Mouse (Mus musculus): ENCODE measurements at regions not wholly inside any gene's neighbourhood (a gene's known extent, or its start where the extent isn't known, plus 50 kb on each side); places are given as distances from the start of the nearest gene placed in this dataset.
"Not testable (repeated sequence)": the region's sequence is repeated elsewhere in the genome, so short reads cannot be mapped to it uniquely, and the experiment has no call there.

GRCm38 (mm10) chr8:109320955-109321354 lies 172.9 kb upstream of the Pmfbp1 start:
- no peak for DNase-seq

GRCm38 (mm10) chr8:109323351-109323750 lies 170.5 kb upstream of the Pmfbp1 start:
- DNase-seq: no peak

- DNase-seq: no peak
Measured at GRCm38 (mm10) chr8:109324241-109324640, 169.6 kb upstream of the Pmfbp1 start.

- DNase-seq: no peak
Measured at GRCm38 (mm10) chr8:109336203-109336602, 157.6 kb upstream of the Pmfbp1 start.

- no peak for DNase-seq
Measured at GRCm38 (mm10) chr8:109338220-109338835, 155.5 kb upstream of the Pmfbp1 start.

GRCm38 (mm10) chr8:109340647-109341046 lies 153.2 kb upstream of the Pmfbp1 start:
- not testable (repeated sequence) for DNase-seq

- no peak for DNase-seq
Measured at GRCm38 (mm10) chr8:109355168-109355567, 138.7 kb upstream of the Pmfbp1 start.

- no peak for DNase-seq
Measured at GRCm38 (mm10) chr8:109359396-109360051, 134.3 kb upstream of the Pmfbp1 start.

- no peak for DNase-seq
Measured at GRCm38 (mm10) chr8:109360081-109360715, 133.6 kb upstream of the Pmfbp1 start.

GRCm38 (mm10) chr8:109360904-109361303 lies 132.9 kb upstream of the Pmfbp1 start:
- no peak for DNase-seq

GRCm38 (mm10) chr8:109361575-109362361 lies 132.1 kb upstream of the Pmfbp1 start:
- DNase-seq: no peak

GRCm38 (mm10) chr8:109363185-109363845 lies 130.5 kb upstream of the Pmfbp1 start:
- no peak for DNase-seq

GRCm38 (mm10) chr8:109373977-109374376 lies 119.8 kb upstream of the Pmfbp1 start:
- DNase-seq: no peak

- DNase-seq: no peak
Measured at GRCm38 (mm10) chr8:109384881-109385280, 108.9 kb upstream of the Pmfbp1 start.

- DNase-seq: no peak
Measured at GRCm38 (mm10) chr8:109395133-109395855, 98.5 kb upstream of the Pmfbp1 start.

- DNase-seq: no peak
Measured at GRCm38 (mm10) chr8:109399616-109400015, 94.2 kb upstream of the Pmfbp1 start.

GRCm38 (mm10) chr8:109400192-109400591 lies 93.6 kb upstream of the Pmfbp1 start:
- DNase-seq: no peak

GRCm38 (mm10) chr8:109407913-109408312 lies 85.9 kb upstream of the Pmfbp1 start:
- DNase-seq: no peak

- no peak for DNase-seq
Measured at GRCm38 (mm10) chr8:109410531-109410930, 83.3 kb upstream of the Pmfbp1 start.

GRCm38 (mm10) chr8:109413386-109413785 lies 80.4 kb upstream of the Pmfbp1 start:
- DNase-seq: no peak

GRCm38 (mm10) chr8:109415315-109415714 lies 78.5 kb upstream of the Pmfbp1 start:
- no peak for DNase-seq

GRCm38 (mm10) chr8:109415906-109416305 lies 77.9 kb upstream of the Pmfbp1 start:
- no peak for DNase-seq

All from kidney, adult 9 months (tissue).